In the genomic region with DNA sequence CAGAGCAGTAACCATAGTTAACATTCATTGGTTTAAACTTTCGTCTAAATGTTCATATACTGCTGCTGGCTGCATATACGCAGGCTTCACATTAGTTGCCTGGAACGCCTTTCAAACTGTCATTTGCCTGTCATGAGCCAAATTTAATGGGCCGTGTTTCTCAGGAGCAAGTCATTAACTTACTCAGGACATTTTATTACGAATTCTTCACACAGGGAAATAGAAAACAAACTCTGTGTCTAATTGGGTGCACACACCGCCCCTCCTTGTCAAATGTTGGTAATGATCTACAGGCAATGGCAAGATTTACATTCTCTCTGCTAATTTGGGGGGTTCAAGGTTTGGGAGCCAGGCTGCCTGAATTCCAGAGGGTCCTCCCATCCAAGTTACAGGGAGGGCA, we compare ENCODE assay signal across 21 mouse cellular contexts.
DNase-seq lines count a peak whose midpoint lies in the region; ATAC-seq and TF ChIP-seq lines count a peak whose summit lies in the region.
"Had no signal": no experiment of that assay in that cellular context is flagged by ENCODE, and none has a peak within 500 bp of the region (broad histone marks: within the 10 kb centered on the region; RNA-seq: fewer than 3 reads in every experiment).

No protein-coding gene starts in this region.

- no peaks in the 10 kb centered on the region for H3K27me3 ChIP-seq in kidney, embryonic 15.5 days
- H3K27me3 ChIP-seq in E14TG2a.4 (ENCODE audit: insufficient read depth, low read length), result no peaks in the 10 kb centered on the region
- H3K27me3 ChIP-seq in limb, embryonic 11.5 days (ENCODE audit: control insufficient read depth, insufficient read depth, low read length), result no peaks in the 10 kb centered on the region
- H3K27me3 ChIP-seq: CH12.LX; embryonic facial prominence, embryonic 12.5 days; embryonic facial prominence, embryonic 15.5 days; forebrain, embryonic 12.5 days; heart, embryonic 12.5 days; heart, embryonic 15.5 days had no signal

- no peaks in the 10 kb centered on the region for H3K36me3 ChIP-seq in kidney, embryonic 15.5 days
- H3K36me3 ChIP-seq in E14TG2a.4 (ENCODE audit: insufficient read depth, low read length), result no peaks in the 10 kb centered on the region
- no peaks in the 10 kb centered on the region for H3K36me3 ChIP-seq in limb, embryonic 11.5 days (ENCODE audit: control insufficient read depth, insufficient read depth, low read length)
- H3K36me3 ChIP-seq: embryonic facial prominence, embryonic 12.5 days; embryonic facial prominence, embryonic 15.5 days; forebrain, embryonic 12.5 days; heart, embryonic 12.5 days; heart, embryonic 15.5 days had no signal

- no peak for ATAC-seq in kidney, embryonic 15.5 days (replicated peaks; ENCODE audit: low FRiP score)
- no peak for ATAC-seq in limb, embryonic 11.5 days (ENCODE audit: insufficient number of reproducible peaks, low FRiP score, low TSS enrichment, low read depth)
- ATAC-seq: forebrain, embryonic 16.5 days had no signal

- peak overlapping the region; percentile 24; the same call in 1 of the 2 replicates for H3K4me2 ChIP-seq in kidney, embryonic 15.5 days
- H3K4me2 ChIP-seq in limb, embryonic 11.5 days (ENCODE audit: low read depth, severe bottlenecking), result peak overlapping the region; percentile 20; the same call in 1 of the 2 replicates
- H3K4me2 ChIP-seq: embryonic facial prominence, embryonic 12.5 days; embryonic facial prominence, embryonic 15.5 days; forebrain, embryonic 12.5 days; heart, embryonic 12.5 days; heart, embryonic 15.5 days; hindbrain, embryonic 14.5 days had no signal

- H3K4me3 ChIP-seq in kidney, embryonic 15.5 days (replicated peaks), result no peak overlapping the region
- H3K4me3 ChIP-seq in E14TG2a.4 (replicated peaks; ENCODE audit: low read length), result peak overlapping the region; percentile 48; the same call in 1 of the 2 replicates
- no peak overlapping the region for H3K4me3 ChIP-seq in limb, embryonic 11.5 days (ENCODE audit: low read depth, low read length)
- H3K4me3 ChIP-seq: embryonic facial prominence, embryonic 12.5 days; embryonic facial prominence, embryonic 15.5 days; forebrain, embryonic 12.5 days; gastrocnemius, adult 2 months; heart, embryonic 12.5 days; heart, embryonic 15.5 days had no signal

- no peaks in the 10 kb centered on the region for H3K9me3 ChIP-seq in kidney, embryonic 15.5 days (replicated peaks)
- peaks cover 12% of the 10 kb centered on the region for H3K9me3 ChIP-seq in E14TG2a.4 (ENCODE audit: low read length)
- H3K9me3 ChIP-seq in limb, embryonic 11.5 days (ENCODE audit: control insufficient read depth, low read length), result no peaks in the 10 kb centered on the region
- H3K9me3 ChIP-seq: embryonic facial prominence, embryonic 12.5 days; embryonic facial prominence, embryonic 15.5 days; forebrain, embryonic 12.5 days; heart, embryonic 15.5 days had no signal

- intact Hi-C loops in heart, postnatal 10 days (cut with DNase I), result no loop called here

- H3K4me1 ChIP-seq in kidney, embryonic 15.5 days, result peaks cover 12% of the 10 kb centered on the region
- H3K4me1 ChIP-seq in E14TG2a.4 (replicated peaks; ENCODE audit: low read depth, low read length), result peaks cover 6% of the 10 kb centered on the region
- peaks cover 9% of the 10 kb centered on the region; the same call in 1 of the 2 replicates for H3K4me1 ChIP-seq in limb, embryonic 11.5 days (ENCODE audit: control insufficient read depth, insufficient read depth, low read length)
- H3K4me1 ChIP-seq: embryonic facial prominence, embryonic 12.5 days; heart, embryonic 12.5 days; heart, embryonic 15.5 days had no signal

- 21% methylated on average over 6 of the region's 6 CpGs for WGBS in kidney, embryonic 15.5 days
- 25% methylated on average over 6 of the region's 6 CpGs for WGBS in limb, embryonic 11.5 days

- TF ChIP-seq CTCF in E14TG2a.4 (conservative IDR thresholded peaks at IDR 0.05; ENCODE audit: low read length), result no peak

- no peak overlapping the region for H3K27ac ChIP-seq in kidney, embryonic 15.5 days
- H3K27ac ChIP-seq in limb, embryonic 11.5 days (replicated peaks; ENCODE audit: low read depth, low read length), result no peak overlapping the region
- H3K27ac ChIP-seq: embryonic facial prominence, embryonic 12.5 days; embryonic facial prominence, embryonic 15.5 days; forebrain, embryonic 12.5 days; gastrocnemius, adult 2 months; heart, embryonic 15.5 days; hindbrain, embryonic 14.5 days; hindbrain, postnatal 0 days had no signal

- no peak for DNase-seq in kidney, postnatal 36 days
- peak; percentile 49 for DNase-seq in forelimb bud, embryonic 11.5 days (ENCODE audit: low read depth, low spot score)
- DNase-seq in limb, embryonic 11.5 days (ENCODE audit: low spot score), result no peak
- no peak for DNase-seq in cerebellum, postnatal 10 days
- DNase-seq in heart, postnatal 10 days, result no peak
- DNase-seq: adrenal gland, adult 2 months; B cell, adult 2 months; cerebellum, adult 11-12 months; gastrocnemius, adult 2 months; heart, adult 11 months had no signal

- no peak overlapping the region for H3K9ac ChIP-seq in kidney, embryonic 15.5 days
- no peak overlapping the region for H3K9ac ChIP-seq in limb, embryonic 11.5 days (ENCODE audit: low read length)
- H3K9ac ChIP-seq: embryonic facial prominence, embryonic 12.5 days; embryonic facial prominence, embryonic 15.5 days; forebrain, embryonic 12.5 days; heart, embryonic 12.5 days; heart, embryonic 15.5 days; hindbrain, embryonic 14.5 days had no signal
